Mouse (Mus musculus) midbrain, embryonic 12.5 days (tissue): ENCODE measurements at regions not wholly inside any gene's neighbourhood (a gene's known extent, or its start where the extent isn't known, plus 50 kb on each side); places are given as distances from the start of the nearest gene placed in this dataset.
"Not testable (repeated sequence)": the region's sequence is repeated elsewhere in the genome, so short reads cannot be mapped to it uniquely, and the experiment has no call there.

Experiments used
- ATAC-seq: fragments of 200-750 bp; cut with Nextera tagmentation; 2 replicates; pipeline ENCODE4 v1.8.0; 2017; ENCODE audit warnings: low read depth, moderate TSS enrichment, moderate library complexity; ENCODE audit not compliant: low FRiP score
- H3K27ac ChIP-seq: fragments of 300-500 bp; sonication (generic); replicated peaks from 2 replicates; pipeline ENCODE4 v1.5.1; 2016; ENCODE audit warnings: mild to moderate bottlenecking
- H3K27me3 ChIP-seq: fragments of 300-500 bp; sonication (generic); 2 replicates; pipeline ENCODE4 v1.6.1; 2016; ENCODE audit warnings: mild to moderate bottlenecking
- H3K36me3 ChIP-seq: fragments of 300-500 bp; sonication (generic); 2 replicates; pipeline ENCODE4 v1.6.1; 2016
- H3K4me1 ChIP-seq: fragments of 300-500 bp; sonication (generic); 2 replicates; pipeline ENCODE4 v1.6.1; 2016
- H3K4me2 ChIP-seq: fragments of 300-500 bp; sonication (generic); replicated peaks from 2 replicates; pipeline ENCODE4 v1.6.1; 2016; ENCODE audit warnings: mild to moderate bottlenecking, moderate library complexity
- H3K4me3 ChIP-seq: fragments of 300-500 bp; sonication (generic); 2 replicates; pipeline ENCODE4 v1.5.1; 2016; ENCODE audit warnings: mild to moderate bottlenecking
- H3K9ac ChIP-seq: fragments of 300-500 bp; sonication (generic); replicated peaks from 2 replicates; pipeline ENCODE4 v1.6.1; 2016; ENCODE audit warnings: mild to moderate bottlenecking, moderate library complexity
- H3K9me3 ChIP-seq: fragments of 300-500 bp; sonication (generic); 2 replicates; pipeline ENCODE4 v1.6.1; 2016; ENCODE audit warnings: mild to moderate bottlenecking
- WGBS: fragments of 180-500 bp; shearing (Covaris S2); methylation state at CpG from one replicate; pipeline ENCODE4 v1.1.7; 2016; 5-methylcytosine and 5-hydroxymethylcytosine counted together

- 18% methylated on average over 4 of the region's 4 CpGs for WGBS
- peak; percentile 86 for ATAC-seq
- no peaks in the 10 kb centered on the region for H3K9me3 ChIP-seq
- H3K4me1 ChIP-seq, result no peaks in the 10 kb centered on the region
- H3K9ac ChIP-seq, result no peak overlapping the region
- H3K27ac ChIP-seq, result no peak overlapping the region
- H3K4me3 ChIP-seq, result no peak overlapping the region
- no peaks in the 10 kb centered on the region for H3K36me3 ChIP-seq
- no peaks in the 10 kb centered on the region for H3K27me3 ChIP-seq
- no peak overlapping the region for H3K4me2 ChIP-seq
Observed at GRCm38 (mm10) chr17:69563165-69563564, 124.0 kb downstream of the Akain1 start.

- H3K27ac ChIP-seq, H3K27me3 ChIP-seq, H3K4me1 ChIP-seq, H3K9ac ChIP-seq, H3K9me3 ChIP-seq, ATAC-seq, H3K36me3 ChIP-seq, H3K4me2 ChIP-seq, H3K4me3 ChIP-seq: not testable (repeated sequence)
- WGBS, result 82% methylated on average over 8 of the region's 8 CpGs
Observed at GRCm38 (mm10) chr17:69571070-69571669, 132.0 kb downstream of the Akain1 start.

- 79% methylated on average over 4 of the region's 4 CpGs for WGBS
- Histone ChIP-seq H3K9me3 (peaks cover 4% of the 10 kb centered on the region; the same call in 1 of the 2 replicates), H3K36me3 (no peaks in the 10 kb centered on the region), H3K27me3 (no peaks in the 10 kb centered on the region), H3K4me1 (no peaks in the 10 kb centered on the region), H3K9ac (no peak overlapping the region), H3K4me2 (no peak overlapping the region), H3K4me3 (no peak overlapping the region), H3K27ac (no peak overlapping the region)
- no peak for ATAC-seq
Observed at GRCm38 (mm10) chr17:69590553-69590952, 151.4 kb downstream of the Akain1 start.

- Histone ChIP-seq H3K9me3 (peaks cover 4% of the 10 kb centered on the region; the same call in 1 of the 2 replicates), H3K9ac (no peak overlapping the region), H3K4me3 (no peak overlapping the region), H3K4me1 (no peaks in the 10 kb centered on the region), H3K36me3 (no peaks in the 10 kb centered on the region), H3K27ac (no peak overlapping the region), H3K4me2 (no peak overlapping the region), H3K27me3 (no peaks in the 10 kb centered on the region)
- no peak for ATAC-seq
- 85% methylated on average over 3 of the region's 3 CpGs for WGBS
Observed at GRCm38 (mm10) chr17:69597773-69598295, 158.7 kb downstream of the Akain1 start.

GRCm38 (mm10) chr17:69598461-69598860 lies 159.3 kb downstream of the Akain1 start:
- no peak overlapping the region for H3K9ac ChIP-seq
- no peak overlapping the region for H3K27ac ChIP-seq
- ATAC-seq, result no peak
- no peak overlapping the region for H3K4me3 ChIP-seq
- WGBS, result 91% methylated on average over 5 of the region's 5 CpGs
- H3K9me3 ChIP-seq, result peaks cover 4% of the 10 kb centered on the region; the same call in 1 of the 2 replicates
- no peaks in the 10 kb centered on the region for H3K36me3 ChIP-seq
- no peaks in the 10 kb centered on the region for H3K27me3 ChIP-seq
- H3K4me2 ChIP-seq, result no peak overlapping the region
- H3K4me1 ChIP-seq, result no peaks in the 10 kb centered on the region

GRCm38 (mm10) chr17:69603596-69603995 lies 164.5 kb downstream of the Akain1 start:
- Histone ChIP-seq H3K27me3 (no peaks in the 10 kb centered on the region), H3K4me2 (no peak overlapping the region), H3K4me1 (no peaks in the 10 kb centered on the region), H3K27ac (no peak overlapping the region), H3K4me3 (no peak overlapping the region), H3K9ac (no peak overlapping the region), H3K9me3 (no peaks in the 10 kb centered on the region), H3K36me3 (no peaks in the 10 kb centered on the region)
- no peak for ATAC-seq

GRCm38 (mm10) chr17:69604698-69605097 lies 165.6 kb downstream of the Akain1 start:
- Histone ChIP-seq H3K4me1 (no peaks in the 10 kb centered on the region), H3K36me3 (no peaks in the 10 kb centered on the region), H3K27ac (no peak overlapping the region), H3K9me3 (no peaks in the 10 kb centered on the region), H3K4me3 (no peak overlapping the region), H3K27me3 (no peaks in the 10 kb centered on the region), H3K4me2 (no peak overlapping the region), H3K9ac (no peak overlapping the region)
- no peak for ATAC-seq
- 67% methylated on average over 6 of the region's 6 CpGs for WGBS

GRCm38 (mm10) chr17:69605458-69605857 lies 166.3 kb downstream of the Akain1 start:
- Histone ChIP-seq H3K9ac (no peak overlapping the region), H3K36me3 (no peaks in the 10 kb centered on the region), H3K4me1 (no peaks in the 10 kb centered on the region), H3K9me3 (no peaks in the 10 kb centered on the region), H3K27ac (no peak overlapping the region), H3K4me2 (no peak overlapping the region), H3K4me3 (no peak overlapping the region), H3K27me3 (no peaks in the 10 kb centered on the region)
- WGBS, result 81% methylated on average over 9 of the region's 9 CpGs
- no peak for ATAC-seq

GRCm38 (mm10) chr17:69631411-69631810 lies 192.3 kb downstream of the Akain1 start:
- Histone ChIP-seq H3K4me2 (no peak overlapping the region), H3K36me3 (no peaks in the 10 kb centered on the region), H3K9me3 (no peaks in the 10 kb centered on the region), H3K4me3 (no peak overlapping the region), H3K27ac (no peak overlapping the region), H3K9ac (no peak overlapping the region), H3K4me1 (no peaks in the 10 kb centered on the region), H3K27me3 (no peaks in the 10 kb centered on the region)
- ATAC-seq, result no peak
- 76% methylated on average over 3 of the region's 3 CpGs for WGBS

GRCm38 (mm10) chr17:69650496-69650895 lies 211.4 kb downstream of the Akain1 start:
- not testable (repeated sequence) for H3K36me3 ChIP-seq, H3K27me3 ChIP-seq, H3K4me2 ChIP-seq, H3K4me1 ChIP-seq, H3K9me3 ChIP-seq, ATAC-seq, H3K9ac ChIP-seq, H3K4me3 ChIP-seq, H3K27ac ChIP-seq
- WGBS, result 84% methylated on average over 2 of the region's 2 CpGs

- no peak overlapping the region for H3K9ac ChIP-seq
- H3K4me2 ChIP-seq, result no peak overlapping the region
- whole genome bisulfite sequencing, result 44% methylated on average over 2 of the region's 2 CpGs
- H3K27me3 ChIP-seq, result no peaks in the 10 kb centered on the region
- H3K4me3 ChIP-seq, result no peak overlapping the region
- ATAC-seq, result no peak
- 0 out of 2 replicates have a peak, but pooled peaks cover 2% of the 10 kb centered on the region for H3K9me3 ChIP-seq
- no peaks in the 10 kb centered on the region for H3K4me1 ChIP-seq
- H3K27ac ChIP-seq, result no peak overlapping the region
- H3K36me3 ChIP-seq, result no peaks in the 10 kb centered on the region
Observed at GRCm38 (mm10) chr17:69654586-69654985, 215.5 kb downstream of the Akain1 start.

- 89% methylated on average over 3 of the region's 3 CpGs for WGBS
- no peaks in the 10 kb centered on the region for H3K4me1 ChIP-seq
- no peaks in the 10 kb centered on the region for H3K27me3 ChIP-seq
- H3K36me3 ChIP-seq, result no peaks in the 10 kb centered on the region
- H3K4me3 ChIP-seq, result no peak overlapping the region
- H3K4me2 ChIP-seq, result no peak overlapping the region
- no peak overlapping the region for H3K27ac ChIP-seq
- no peaks in the 10 kb centered on the region for H3K9me3 ChIP-seq
- H3K9ac ChIP-seq, result no peak overlapping the region
- no peak for ATAC-seq
Observed at GRCm38 (mm10) chr17:69672530-69672929, 233.4 kb downstream of the Akain1 start.

GRCm38 (mm10) chr17:69683091-69683490 lies 244.0 kb downstream of the Akain1 start:
- H3K36me3 ChIP-seq, result no peaks in the 10 kb centered on the region
- 88% methylated on average over 5 of the region's 5 CpGs for WGBS
- no peak overlapping the region for H3K9ac ChIP-seq
- no peak overlapping the region for H3K4me2 ChIP-seq
- H3K4me3 ChIP-seq, result no peak overlapping the region
- no peak overlapping the region for H3K27ac ChIP-seq
- H3K27me3 ChIP-seq, result no peaks in the 10 kb centered on the region
- no peak for ATAC-seq
- H3K4me1 ChIP-seq, result peaks cover 2% of the 10 kb centered on the region; the same call in 1 of the 2 replicates
- no peaks in the 10 kb centered on the region for H3K9me3 ChIP-seq
